Mouse (Mus musculus) liver, embryonic 14.5 days (tissue): ENCODE data around the gene Specc1l. TPM values are rescaled to one million over a fixed set of nuclear protein-coding genes. Genes with fewer than 3 reads are reported as not detected.

Experiments
- ATAC-seq: fragments of 200-750 bp; cut with Nextera tagmentation; 2 replicates; pipeline ENCODE4 v1.8.0; 2017; ENCODE audit warnings: moderate number of reproducible peaks, mild to moderate bottlenecking, moderate library complexity; ENCODE audit not compliant: insufficient read depth
- DNase-seq, 3 experiments: peaks; one replicate each; pipeline ENCODE4 v3.0.0-alpha.2; 2012 to 2013; ENCODE audit warnings: low read depth in 3 of 3, low spot score in 3 of 3
- H3K27ac ChIP-seq: fragments of 300-500 bp; sonication (generic); 2 replicates; pipeline ENCODE4 v1.5.1; 2014; ENCODE audit warnings: moderate library complexity, mild to moderate bottlenecking, control low read depth, inconsistent platforms
- H3K27me3 ChIP-seq: fragments of 300-500 bp; sonication (generic); 2 replicates; pipeline ENCODE4 v1.6.1; 2014; ENCODE audit warnings: mild to moderate bottlenecking, low read length, moderate library complexity; ENCODE audit not compliant: control insufficient read depth, insufficient read depth
- H3K36me3 ChIP-seq: fragments of 300-500 bp; sonication (generic); replicated peaks from 2 replicates; pipeline ENCODE4 v1.6.1; 2014; ENCODE audit warnings: low read depth; ENCODE audit not compliant: control insufficient read depth, insufficient read depth
- H3K4me1 ChIP-seq, 2 experiments: fragments of 200-500 bp in 1 of 2; fragments of 300-500 bp in 1 of 2; sonication (generic) in 1 of 2; replicated peaks; 2 replicates each; pipeline ENCODE4 v1.6.1; 2012 to 2014; ENCODE audit warnings: antibody characterized with exemption in 1 of 2, inconsistent platforms in 1 of 2, low read length in 1 of 2; ENCODE audit not compliant: control insufficient read depth in 2 of 2, insufficient read depth in 2 of 2
- H3K4me2 ChIP-seq: fragments of 300-500 bp; sonication (generic); 2 replicates; pipeline ENCODE4 v1.6.1; 2014; ENCODE audit warnings: low read depth, mild to moderate bottlenecking, control low read depth, moderate library complexity
- H3K4me3 ChIP-seq, 2 experiments: fragments of 200-500 bp in 1 of 2; fragments of 300-500 bp in 1 of 2; sonication (generic) in 1 of 2; 2 replicates each; pipeline ENCODE4 v1.5.1; 2012 to 2014; ENCODE audit warnings: low read depth in 2 of 2, low read length in 2 of 2, mild to moderate bottlenecking in 2 of 2, control low read depth in 1 of 2, inconsistent platforms in 1 of 2, moderate library complexity in 1 of 2; ENCODE audit not compliant: insufficient read depth in 1 of 2
- H3K9ac ChIP-seq: fragments of 300-500 bp; sonication (generic); replicated peaks from 2 replicates; pipeline ENCODE4 v1.6.1; 2014; ENCODE audit warnings: mild to moderate bottlenecking, control low read depth, moderate library complexity
- H3K9me3 ChIP-seq: fragments of 300-500 bp; sonication (generic); 2 replicates; pipeline ENCODE4 v1.6.1; 2016; ENCODE audit warnings: low read length, mixed read lengths; ENCODE audit not compliant: control insufficient read depth
- CTCF ChIP-seq: IDR thresholded peaks from 2 replicates; pipeline ENCODE4 v1.5.1; 2016; ENCODE audit warnings: antibody characterized with exemption, low read depth, control low read depth
- EP300 ChIP-seq: IDR thresholded peaks from 2 replicates; pipeline ENCODE4 v1.6.1; 2016; ENCODE audit warnings: antibody characterized with exemption, low read depth
- WGBS: fragments of 180-500 bp; shearing (Covaris S2); extraction: QIAGEN DNeasy Blood & Tissue Kit; methylation state at CpG from one replicate; pipeline ENCODE4 v1.1.7; 2014; ENCODE audit not compliant: insufficient replicate concordance; 5-methylcytosine and 5-hydroxymethylcytosine counted together
- polyA plus RNA-seq, 2 experiments: library from polyadenylated mRNA; depleted of rRNA in 1 of 2; stranded (reverse) in 1 of 2; unstranded in 1 of 2; fragments of >200 nt; fragmentation: Nextera tagmentation in 1 of 2; extraction: Ambion mirVana in 1 of 2; gene quantifications; 2 replicates each; pipeline versions ENCODE4 v1.2.1 to v1.2.3; 2012 to 2014

Gene Specc1l
- polyA plus RNA-seq, 2 experiments = 3.1 to 3.9 TPM

DNA sequence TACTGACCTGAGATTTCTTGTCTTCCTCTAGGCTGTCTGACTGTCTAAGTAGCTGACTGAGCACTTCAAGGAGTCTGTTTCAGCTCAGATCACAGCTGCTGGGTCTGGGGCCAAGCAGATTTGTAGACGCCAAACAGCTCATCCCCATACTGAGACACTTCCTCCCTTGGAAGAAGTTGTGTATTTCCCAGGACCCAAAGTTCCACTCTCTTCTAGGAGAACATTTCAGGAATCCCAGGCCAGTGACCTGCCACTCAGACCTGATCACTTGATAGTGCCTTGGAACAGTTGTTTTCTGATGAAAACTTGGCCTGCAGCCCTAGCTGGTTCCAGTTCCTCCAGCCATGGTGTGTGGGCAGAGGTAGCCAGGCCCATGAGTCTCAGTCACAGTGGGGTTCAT lies 11.1 kb upstream of the Specc1l start:
- Histone ChIP-seq H3K9ac (no peak overlapping the region), H3K27me3 (no peaks in the 10 kb centered on the region), H3K4me3 (no peak overlapping the region), H3K36me3 (no peaks in the 10 kb centered on the region), H3K27ac (no peak overlapping the region), H3K4me1 (no peaks in the 10 kb centered on the region), H3K9me3 (no peaks in the 10 kb centered on the region), H3K4me2 (no peak overlapping the region)
- DNase-seq (no peak), ATAC-seq (no peak)
- WGBS = 76% methylated on average over 1 of the region's 1 CpGs
- no peak for TF ChIP-seq EP300
- TF ChIP-seq CTCF = no peak

DNA sequence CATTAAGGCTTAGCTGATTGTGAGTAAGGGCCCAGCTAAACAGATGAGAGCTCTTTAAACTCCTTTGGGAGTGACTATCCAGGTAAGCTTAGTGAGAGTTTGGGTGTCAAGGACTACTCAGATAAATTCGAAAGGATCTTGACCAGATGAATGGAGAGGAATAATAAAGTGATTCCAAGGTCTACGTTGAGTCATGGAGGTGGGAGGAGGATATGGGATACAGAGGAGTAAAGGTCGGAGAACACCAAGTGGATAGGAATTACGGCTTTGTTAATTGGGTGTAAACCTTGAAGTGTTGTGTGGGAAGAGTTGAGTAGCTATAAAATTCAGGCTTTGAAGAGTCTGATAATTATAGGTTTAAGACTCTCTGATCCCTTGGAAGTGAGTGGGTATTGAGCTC lies 5.7 kb upstream of the Specc1l start:
- no peaks in the 10 kb centered on the region for H3K9me3 ChIP-seq
- no peaks in the 10 kb centered on the region for H3K36me3 ChIP-seq
- no peak overlapping the region for H3K4me3 ChIP-seq
- peaks cover 0 to under 1% of the 10 kb centered on the region in 2 experiments; a peak in 2 of 4 replicates for H3K4me1 ChIP-seq
- no peak overlapping the region for H3K9ac ChIP-seq
- no peaks in the 10 kb centered on the region for H3K27me3 ChIP-seq
- DNase-seq (no peak), ATAC-seq (no peak)
- no peak overlapping the region for H3K4me2 ChIP-seq
- 66% methylated on average over 4 of the region's 4 CpGs for WGBS
- TF ChIP-seq CTCF (no peak), EP300 (no peak)
- H3K27ac ChIP-seq = no peak overlapping the region

DNA sequence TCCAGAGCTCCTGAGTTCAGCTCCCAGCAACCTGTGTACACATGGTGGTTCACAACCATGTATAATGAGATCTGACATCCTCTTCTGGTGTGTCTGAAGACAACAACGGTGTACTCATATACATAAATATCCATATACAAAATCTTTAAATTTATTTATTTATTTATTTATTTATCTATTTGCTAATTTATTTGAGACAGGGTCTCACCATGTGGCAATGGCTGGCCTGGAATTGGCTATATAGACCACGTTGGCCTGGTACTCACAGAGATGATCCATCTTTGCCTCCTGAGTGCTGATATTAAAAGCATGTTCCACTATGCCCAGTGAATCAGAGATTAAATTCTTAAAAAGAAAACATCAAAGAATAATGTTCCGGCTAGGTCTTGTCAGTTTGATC lies 1.0 kb upstream of the Specc1l start:
- Histone ChIP-seq H3K27ac (no peak overlapping the region), H3K27me3 (no peaks in the 10 kb centered on the region), H3K4me1 (peaks cover 4 to 8% of the 10 kb centered on the region in 2 experiments), H3K4me2 (no peak overlapping the region), H3K4me3 (no peak overlapping the region), H3K9ac (no peak overlapping the region), H3K36me3 (no peaks in the 10 kb centered on the region), H3K9me3 (no peaks in the 10 kb centered on the region)
- no peak for TF ChIP-seq EP300
- TF ChIP-seq CTCF = no peak
- no peak for ATAC-seq
- no peak for DNase-seq
- 76% methylated on average over 3 of the region's 3 CpGs for WGBS

DNA sequence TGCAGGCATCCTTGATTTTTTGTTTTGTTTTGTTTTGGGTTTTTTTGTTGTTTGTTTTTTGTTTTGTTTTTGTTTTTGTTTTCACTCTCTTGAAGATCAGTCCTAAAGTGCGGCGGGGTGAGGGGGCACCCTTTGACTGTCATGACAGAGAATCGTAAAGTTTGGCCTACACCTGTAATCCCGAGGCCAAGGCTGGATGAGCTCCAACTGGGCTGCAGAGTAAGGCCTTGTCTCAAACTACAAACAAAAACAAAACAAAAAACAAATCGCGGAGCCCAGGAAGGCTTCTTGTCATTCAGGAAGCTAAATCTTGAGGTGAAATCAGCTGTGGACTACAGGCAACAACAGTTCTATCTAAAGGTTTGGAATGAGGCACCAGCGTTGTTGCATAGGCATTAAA lies 1.1 kb downstream of the Specc1l start:
- Histone ChIP-seq H3K4me2 (peak overlapping the region; percentile 87), H3K27ac (no peak overlapping the region), H3K27me3 (no peaks in the 10 kb centered on the region), H3K36me3 (no peaks in the 10 kb centered on the region), H3K9ac (peak overlapping the region; percentile 23; the same call in 1 of the 2 replicates), H3K4me3 (peak overlapping the region; percentile 38 to 74; a peak in 3 of 4 replicates), H3K9me3 (no peaks in the 10 kb centered on the region), H3K4me1 (peaks cover 4 to 8% of the 10 kb centered on the region in 2 experiments)
- DNase-seq (no peak), ATAC-seq (no peak)
- TF ChIP-seq CTCF (no peak), EP300 (no peak)
- WGBS = 55% methylated on average over 7 of the region's 7 CpGs

DNA sequence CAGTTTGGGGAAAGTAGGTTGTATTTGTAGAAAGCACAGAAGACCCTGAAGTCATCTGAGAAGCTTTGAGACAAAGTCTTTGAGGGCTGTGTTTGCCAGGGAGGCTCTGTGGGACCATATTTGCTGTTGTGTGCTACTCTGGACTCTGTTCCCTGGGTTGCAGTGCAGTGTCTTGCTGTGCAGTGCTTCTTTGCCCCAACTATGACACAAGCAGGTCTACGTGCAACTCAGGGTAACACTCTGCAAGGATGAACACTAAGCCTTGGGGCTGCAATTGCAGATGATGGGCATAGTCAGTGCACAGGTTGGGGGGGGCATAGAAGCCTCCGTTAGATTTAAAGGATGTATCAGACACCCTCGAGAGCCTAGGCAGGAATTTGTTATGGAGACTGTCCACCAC lies 8.8 kb downstream of the Specc1l start:
- DNase-seq (no peak), ATAC-seq (no peak)
- no peak overlapping the region for H3K4me2 ChIP-seq
- WGBS = 71% methylated on average over 3 of the region's 3 CpGs
- no peak overlapping the region for H3K27ac ChIP-seq
- H3K27me3 ChIP-seq = no peaks in the 10 kb centered on the region
- no peak overlapping the region for H3K9ac ChIP-seq
- H3K4me3 ChIP-seq = no peak overlapping the region
- H3K4me1 ChIP-seq = peaks cover 0 to 13% of the 10 kb centered on the region in 2 experiments; a peak in 2 of 4 replicates
- TF ChIP-seq CTCF = no peak
- H3K36me3 ChIP-seq = no peaks in the 10 kb centered on the region
- no peaks in the 10 kb centered on the region for H3K9me3 ChIP-seq
